Mouse (Mus musculus): Measurements from ENCODE around the gene Bcl2a1d.
"Not testable (repeated sequence)": the region's sequence is repeated elsewhere in the genome, so short reads cannot be mapped to it uniquely, and the experiment has no call there.

GRCm38 (mm10) chr9:88691307-88691706 lies 40.4 kb downstream of the Bcl2a1d start:
- TF ChIP-seq CTCF, POLR2A (IDR thresholded peaks at IDR 0.05; ENCODE audit: insufficient read depth, low read depth, low read length): not testable (repeated sequence)
